9 mouse cellular contexts compared by ENCODE assay signal in the genomic region with DNA sequence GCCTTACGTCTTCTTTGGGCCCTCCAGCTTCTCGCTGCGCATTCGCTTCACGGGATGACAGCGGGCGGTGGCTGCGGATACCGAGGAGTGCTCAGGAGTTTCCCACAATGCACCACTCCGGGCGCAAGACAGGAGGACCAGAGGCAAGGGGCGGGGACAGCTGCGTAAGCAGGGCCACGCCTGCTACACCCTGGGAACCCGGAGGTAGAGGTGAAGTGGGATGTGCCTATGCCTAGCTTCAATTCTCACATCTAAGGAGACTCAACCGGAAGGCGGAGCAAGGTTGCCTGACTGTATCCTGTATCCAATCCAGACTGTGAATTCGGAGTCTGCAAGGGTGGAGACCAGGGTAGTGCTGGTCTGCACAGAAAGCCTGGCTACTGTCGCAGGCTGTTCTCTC. TPM values are rescaled to one million over a fixed set of nuclear protein-coding genes. Genes with fewer than 3 reads are reported as not detected.
DNase-seq lines count a peak whose midpoint lies in the region; ATAC-seq and TF ChIP-seq lines count a peak whose summit lies in the region.
"Had no signal": no experiment of that assay in that cellular context is flagged by ENCODE, and none has a peak within 500 bp of the region (broad histone marks: within the 10 kb centered on the region; RNA-seq: fewer than 3 reads in every experiment).

A gene (minus strand): TSS at position 182 of the 400 bp plus-strand sequence.

- DNase-seq in kidney, adult 11 months = peak; percentile 54
- DNase-seq in kidney, adult 8-10 months = no peak
- peak; percentile 68 for DNase-seq in embryo, embryonic 9.5 days (ENCODE audit: extremely low spot score)
- DNase-seq in heart, postnatal 0 days (ENCODE audit: low spot score) = no peak
- DNase-seq in layer of hippocampus, adult 18-20 months (ENCODE audit: low spot score in 2 of 2) = peak; percentile 89 to 92
- peak; percentile 95 for DNase-seq in right cerebral cortex, adult 18-20 months

- peak within 1 kb of the TSS; percentile 9; the same call in 1 of the 2 replicates for H3K9ac ChIP-seq in heart, postnatal 0 days (replicated peaks; ENCODE audit: low read depth, low read length)
- H3K9ac ChIP-seq in liver, embryonic 16.5 days (ENCODE audit: low read depth, low read length) = no peak within 1 kb of the TSS

- peaks cover 20% of the 10 kb centered on the region for H3K36me3 ChIP-seq in heart, postnatal 0 days (replicated peaks; ENCODE audit: control insufficient read depth, insufficient read depth, low read length)
- H3K36me3 ChIP-seq in liver, embryonic 16.5 days (ENCODE audit: control insufficient read depth, insufficient read depth) = peaks cover 4% of the 10 kb centered on the region; the same call in 1 of the 2 replicates

- 8% methylated on average over 19 of the region's 19 CpGs for WGBS in heart, postnatal 0 days
- 14% methylated on average over 19 of the region's 19 CpGs for WGBS in liver, embryonic 16.5 days (ENCODE audit: insufficient replicate concordance)

- 0 out of 2 replicates have a peak, but pooled peaks have one; percentile 14 for ATAC-seq in heart, postnatal 0 days (ENCODE audit: insufficient read depth, low read depth)
- ATAC-seq in liver, embryonic 16.5 days (ENCODE audit: low read depth) = peak; percentile 58
- ATAC-seq in megakaryocyte-erythroid progenitor cell, adult 5-6 weeks (replicated peaks; ENCODE audit: low FRiP score, low TSS enrichment, poor library complexity, severe bottlenecking) = no peak

- no peak for TF ChIP-seq EP300 in heart, postnatal 0 days (IDR thresholded peaks at IDR 0.05; ENCODE audit: low read depth)

- H3K27ac ChIP-seq in heart, postnatal 0 days (ENCODE audit: low read depth) = no peak within 1 kb of the TSS
- no peak within 1 kb of the TSS for H3K27ac ChIP-seq in liver, embryonic 16.5 days (ENCODE audit: low read length)

- no peaks in the 10 kb centered on the region for H3K9me3 ChIP-seq in heart, postnatal 0 days (replicated peaks; ENCODE audit: control insufficient read depth, low read length)
- H3K9me3 ChIP-seq in liver, embryonic 16.5 days (replicated peaks; ENCODE audit: control insufficient read depth, low read length) = no peaks in the 10 kb centered on the region
- H3K9me3 ChIP-seq: G1E had no signal

- TF ChIP-seq CTCF in heart, postnatal 0 days (IDR thresholded peaks at IDR 0.05; ENCODE audit: low read depth) = no peak

- H3K4me2 ChIP-seq in heart, postnatal 0 days (ENCODE audit: low read depth, low read length) = peak within 1 kb of the TSS; percentile 29
- H3K4me2 ChIP-seq in liver, embryonic 16.5 days (ENCODE audit: low read depth, low read length) = no peak within 1 kb of the TSS

- no peaks in the 10 kb centered on the region for H3K27me3 ChIP-seq in heart, postnatal 0 days (ENCODE audit: control insufficient read depth, insufficient read depth, low read length)
- no peaks in the 10 kb centered on the region for H3K27me3 ChIP-seq in liver, embryonic 16.5 days (ENCODE audit: control insufficient read depth, insufficient read depth, low read depth, low read length)

- H3K4me3 ChIP-seq in heart, postnatal 0 days (ENCODE audit: low read depth, low read length) = no peak within 1 kb of the TSS
- no peak within 1 kb of the TSS for H3K4me3 ChIP-seq in liver, embryonic 16.5 days (ENCODE audit: low read depth, low read length)

- peaks cover 10% of the 10 kb centered on the region for H3K4me1 ChIP-seq in heart, postnatal 0 days (ENCODE audit: control insufficient read depth, insufficient read depth)
- H3K4me1 ChIP-seq in liver, embryonic 16.5 days (ENCODE audit: control insufficient read depth, low read depth, low read length) = peaks cover 19% of the 10 kb centered on the region

RNA-seq across cellular contexts. Expression of the gene that starts here (rescaled TPM):
- 0.27 and 3.2 TPM in 2 replicates for total RNA-seq in heart, postnatal 0 days (2014; rRNA removed; ENCODE audit: low replicate concordance)
- 1.7 and 1.8 TPM in 2 replicates for polyA plus RNA-seq in heart, postnatal 0 days (2015; fragmentation: Nextera tagmentation; extraction: Ambion mirVana)
- total RNA-seq in layer of hippocampus, adult 18-20 months (2021) = 100 to 1,000 TPM; 265 to 270 TPM
- not detected in 2 replicates for polyA plus RNA-seq in liver, embryonic 16.5 days (2015; fragmentation: Nextera tagmentation; extraction: Ambion mirVana)
- not detected in 2 replicates for total RNA-seq in megakaryocyte-erythroid progenitor cell, adult 5-6 weeks (2014; fragmentation: Nextera tagmentation)
- not detected in 2 replicates for total RNA-seq in megakaryocyte-erythroid progenitor cell, adult 5-6 weeks (2017)
- total RNA-seq: G1E had no signal
- polyA plus RNA-seq: G1E had no signal

Comparison
In these comparisons a context has a peak if more than half of its experiments do, and no peak if none do; other contexts are left out.
1. RNA of the gene that starts here (total RNA-seq): 265 to 270 TPM in layer of hippocampus, adult 18-20 months; 0.27 to 3.2 TPM in heart, postnatal 0 days and not detected in megakaryocyte-erythroid progenitor cell, adult 5-6 weeks; every median in the first group is over 10 times any median in the second.
2. DNase-seq: peak in kidney, adult 11 months (single experiment), embryo, embryonic 9.5 days (single experiment), layer of hippocampus, adult 18-20 months (2 of 2) and right cerebral cortex, adult 18-20 months (single experiment); none in kidney, adult 8-10 months (0 of 2) and heart, postnatal 0 days (single experiment).
3. Peak in ATAC-seq in liver, embryonic 16.5 days; RNA of the gene not detected or under 1 TPM.